Mouse (Mus musculus): Measurements from ENCODE around the gene Klhl41. TPM values are rescaled to one million over a fixed set of nuclear protein-coding genes. Genes with fewer than 3 reads are reported as not detected.
"Not testable (repeated sequence)": the region's sequence is repeated elsewhere in the genome, so short reads cannot be mapped to it uniquely, and the experiment has no call there.

The Klhl41 gene
- polyA plus RNA-seq (2012; rRNA removed): not detected in 2 replicates

DNA sequence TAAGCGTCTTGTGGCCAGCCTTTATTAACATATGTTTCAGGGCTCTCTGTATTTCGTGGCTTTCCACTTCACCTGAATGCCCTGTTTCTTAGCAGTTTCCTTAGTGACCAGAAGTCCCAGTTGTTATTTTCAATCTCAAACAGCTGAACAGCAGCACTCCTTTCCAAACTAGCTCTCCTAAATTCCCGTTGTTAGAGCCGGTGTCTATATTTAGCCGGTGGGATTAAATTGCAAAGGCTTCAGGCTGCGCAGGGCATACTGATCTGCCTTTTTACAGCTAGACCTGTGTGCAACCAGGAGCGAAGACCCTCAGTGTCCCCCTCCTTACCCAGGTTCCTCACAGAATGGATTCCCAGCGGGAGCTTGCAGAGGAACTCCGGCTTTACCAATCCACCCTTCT is at the start of gene Klhl41:
TSS of gene Klhl41 (plus strand) at position 268 of the 400 bp plus-strand sequence.
- Histone ChIP-seq H3K4me1 (ENCODE audit: control insufficient read depth, insufficient read depth, insufficient read length) (no peaks in the 10 kb centered on the region), H3K27ac (ENCODE audit: insufficient read depth, low read length) (no peak within 1 kb of the TSS), H3K27me3 (ENCODE audit: control insufficient read depth, insufficient read depth, low read length) (no peaks in the 10 kb centered on the region), H3K4me3 (ENCODE audit: extremely low read depth, insufficient read depth, insufficient read length) (no peak within 1 kb of the TSS), H3K36me3 (ENCODE audit: control insufficient read depth, insufficient read depth, low read length) (no peaks in the 10 kb centered on the region)
- TF ChIP-seq CTCF (IDR thresholded peaks at IDR 0.05; ENCODE audit: extremely low read depth, insufficient read depth, insufficient read length, insufficient replicate concordance) (no peak), POLR2A (IDR thresholded peaks at IDR 0.05; ENCODE audit: low read depth, low read length) (no peak)
- no peak for DNase-seq (ENCODE audit: low read depth in 1 of 2, low spot score in 2 of 2)
- 90% methylated on average over 9 of the region's 9 CpGs for WGBS

DNA sequence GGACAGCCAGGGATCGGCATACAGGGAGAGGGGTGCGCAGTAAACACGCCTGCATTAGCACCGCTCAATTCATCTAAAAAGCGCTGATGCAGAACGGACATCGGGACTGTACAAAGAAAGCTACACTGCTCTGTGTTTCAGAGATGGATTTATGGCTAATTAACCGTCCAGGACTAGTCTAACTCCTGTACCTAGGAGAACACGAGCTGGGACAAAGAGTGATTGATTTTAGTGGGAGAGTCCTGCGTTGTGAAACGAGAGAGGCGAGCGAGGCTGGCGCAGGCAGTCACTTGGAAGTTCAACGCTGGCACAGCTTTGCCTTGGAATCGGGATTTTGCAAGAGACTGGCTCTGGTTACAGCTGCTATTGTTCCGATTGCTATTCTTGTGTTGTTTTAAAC is 40.7 kb upstream of the Klhl41 start:
- H3K4me3 ChIP-seq (ENCODE audit: extremely low read depth, insufficient read depth, insufficient read length): no peak overlapping the region
- WGBS: 90% methylated on average over 17 of the region's 17 CpGs
- DNase-seq (ENCODE audit: low read depth in 1 of 2, low spot score in 2 of 2): no peak
- no peaks in the 10 kb centered on the region for H3K4me1 ChIP-seq (ENCODE audit: control insufficient read depth, insufficient read depth, insufficient read length)
- H3K27ac ChIP-seq (ENCODE audit: insufficient read depth, low read length): no peak overlapping the region
- H3K27me3 ChIP-seq (ENCODE audit: control insufficient read depth, insufficient read depth, low read length): no peaks in the 10 kb centered on the region
- no peaks in the 10 kb centered on the region for H3K36me3 ChIP-seq (ENCODE audit: control insufficient read depth, insufficient read depth, low read length)
- TF ChIP-seq CTCF (IDR thresholded peaks at IDR 0.05; ENCODE audit: extremely low read depth, insufficient read depth, insufficient read length, insufficient replicate concordance): no peak
- no peak for TF ChIP-seq POLR2A (IDR thresholded peaks at IDR 0.05; ENCODE audit: low read depth, low read length)

GRCm38 (mm10) chr2:69629914-69630313 is 40.0 kb upstream of the Klhl41 start:
- no peaks in the 10 kb centered on the region for H3K36me3 ChIP-seq (ENCODE audit: control insufficient read depth, insufficient read depth, low read length)
- DNase-seq (ENCODE audit: low read depth in 1 of 2, low spot score in 2 of 2): no peak
- whole genome bisulfite sequencing: 85% methylated on average over 6 of the region's 6 CpGs
- TF ChIP-seq CTCF (IDR thresholded peaks at IDR 0.05; ENCODE audit: extremely low read depth, insufficient read depth, insufficient read length, insufficient replicate concordance) (no peak), POLR2A (IDR thresholded peaks at IDR 0.05; ENCODE audit: low read depth, low read length) (no peak)
- no peak overlapping the region for H3K27ac ChIP-seq (ENCODE audit: insufficient read depth, low read length)
- H3K27me3 ChIP-seq (ENCODE audit: control insufficient read depth, insufficient read depth, low read length): no peaks in the 10 kb centered on the region
- no peak overlapping the region for H3K4me3 ChIP-seq (ENCODE audit: extremely low read depth, insufficient read depth, insufficient read length)
- H3K4me1 ChIP-seq (ENCODE audit: control insufficient read depth, insufficient read depth, insufficient read length): no peaks in the 10 kb centered on the region

- no peaks in the 10 kb centered on the region for H3K27me3 ChIP-seq (ENCODE audit: control insufficient read depth, insufficient read depth, low read length)
- WGBS: 89% methylated on average over 5 of the region's 5 CpGs
- H3K4me1 ChIP-seq (ENCODE audit: control insufficient read depth, insufficient read depth, insufficient read length): no peaks in the 10 kb centered on the region
- H3K36me3 ChIP-seq (ENCODE audit: control insufficient read depth, insufficient read depth, low read length): no peaks in the 10 kb centered on the region
- DNase-seq (ENCODE audit: low read depth in 1 of 2, low spot score in 2 of 2): no peak
- TF ChIP-seq POLR2A (IDR thresholded peaks at IDR 0.05; ENCODE audit: low read depth, low read length) (no peak), CTCF (IDR thresholded peaks at IDR 0.05; ENCODE audit: extremely low read depth, insufficient read depth, insufficient read length, insufficient replicate concordance) (no peak)
- H3K4me3 ChIP-seq (ENCODE audit: extremely low read depth, insufficient read depth, insufficient read length): no peak overlapping the region
- no peak overlapping the region for H3K27ac ChIP-seq (ENCODE audit: insufficient read depth, low read length)
Observed at GRCm38 (mm10) chr2:69630792-69631191, 39.1 kb upstream of the Klhl41 start.

- 84% methylated on average over 2 of the region's 2 CpGs for WGBS
- H3K36me3 ChIP-seq (ENCODE audit: control insufficient read depth, insufficient read depth, low read length): no peaks in the 10 kb centered on the region
- H3K27me3 ChIP-seq (ENCODE audit: control insufficient read depth, insufficient read depth, low read length): no peaks in the 10 kb centered on the region
- no peaks in the 10 kb centered on the region for H3K4me1 ChIP-seq (ENCODE audit: control insufficient read depth, insufficient read depth, insufficient read length)
- TF ChIP-seq POLR2A (IDR thresholded peaks at IDR 0.05; ENCODE audit: low read depth, low read length): no peak
- no peak overlapping the region for H3K4me3 ChIP-seq (ENCODE audit: extremely low read depth, insufficient read depth, insufficient read length)
- H3K27ac ChIP-seq (ENCODE audit: insufficient read depth, low read length): no peak overlapping the region
- DNase-seq (ENCODE audit: low read depth in 1 of 2, low spot score in 2 of 2): peak in 1 of 2 experiments; percentile 16
Observed at GRCm38 (mm10) chr2:69631449-69631848, 38.5 kb upstream of the Klhl41 start.

- no peak overlapping the region for H3K4me3 ChIP-seq (ENCODE audit: extremely low read depth, insufficient read depth, insufficient read length)
- under 1% methylated on average over 11 of the region's 11 CpGs for WGBS
- H3K36me3 ChIP-seq (ENCODE audit: control insufficient read depth, insufficient read depth, low read length): no peaks in the 10 kb centered on the region
- H3K27ac ChIP-seq (ENCODE audit: insufficient read depth, low read length): no peak overlapping the region
- peak; percentile 26 to 45 for DNase-seq (ENCODE audit: low read depth in 1 of 2, low spot score in 2 of 2)
- H3K27me3 ChIP-seq (ENCODE audit: control insufficient read depth, insufficient read depth, low read length): no peaks in the 10 kb centered on the region
- TF ChIP-seq CTCF (IDR thresholded peaks at IDR 0.05; ENCODE audit: extremely low read depth, insufficient read depth, insufficient read length, insufficient replicate concordance) (peak; percentile 56; the same call in 1 of the 2 replicates), POLR2A (IDR thresholded peaks at IDR 0.05; ENCODE audit: low read depth, low read length) (no peak)
- H3K4me1 ChIP-seq (ENCODE audit: control insufficient read depth, insufficient read depth, insufficient read length): no peaks in the 10 kb centered on the region; the same call in 1 of the 2 replicates
Observed at GRCm38 (mm10) chr2:69635064-69635701, 34.7 kb upstream of the Klhl41 start.

- peak; percentile 20; the same call in 1 of the 2 replicates for TF ChIP-seq CTCF (IDR thresholded peaks at IDR 0.05; ENCODE audit: extremely low read depth, insufficient read depth, insufficient read length, insufficient replicate concordance)
- no peak for TF ChIP-seq POLR2A (IDR thresholded peaks at IDR 0.05; ENCODE audit: low read depth, low read length)
- H3K4me1 ChIP-seq (ENCODE audit: control insufficient read depth, insufficient read depth, insufficient read length): no peaks in the 10 kb centered on the region; the same call in 1 of the 2 replicates
- H3K27ac ChIP-seq (ENCODE audit: insufficient read depth, low read length): no peak overlapping the region
- H3K4me3 ChIP-seq (ENCODE audit: extremely low read depth, insufficient read depth, insufficient read length): no peak overlapping the region
- peak; percentile 29 to 52 for DNase-seq (ENCODE audit: low read depth in 1 of 2, low spot score in 2 of 2)
- 76% methylated on average over 6 of the region's 6 CpGs for WGBS
- no peaks in the 10 kb centered on the region for H3K27me3 ChIP-seq (ENCODE audit: control insufficient read depth, insufficient read depth, low read length)
- no peaks in the 10 kb centered on the region for H3K36me3 ChIP-seq (ENCODE audit: control insufficient read depth, insufficient read depth, low read length)
Observed at GRCm38 (mm10) chr2:69635807-69636206, 34.1 kb upstream of the Klhl41 start.

DNA sequence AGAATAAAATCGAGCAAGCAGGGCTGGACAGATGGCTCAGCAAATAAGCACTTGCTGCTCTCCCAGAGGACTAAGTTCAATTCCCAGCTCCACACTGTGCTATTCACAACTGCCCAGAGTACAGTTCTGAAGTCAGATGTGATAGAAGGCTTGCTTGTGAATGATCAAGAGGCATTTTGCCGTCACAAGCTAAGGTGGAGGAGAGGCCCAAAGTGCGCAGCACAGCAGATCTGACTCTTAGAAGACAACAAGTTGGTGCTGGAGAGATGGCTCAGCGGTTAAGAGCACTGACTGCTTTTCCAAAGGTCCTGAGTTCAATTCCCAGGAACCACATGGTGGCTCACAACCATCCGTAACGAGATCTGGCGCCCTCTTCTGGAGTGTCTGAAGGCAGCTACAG is 31.9 kb upstream of the Klhl41 start:
- not testable (repeated sequence) for H3K4me1 ChIP-seq (ENCODE audit: control insufficient read depth, insufficient read depth, insufficient read length); H3K36me3 ChIP-seq (ENCODE audit: control insufficient read depth, insufficient read depth, low read length); DNase-seq (ENCODE audit: low read depth in 1 of 2, low spot score in 2 of 2); H3K27ac ChIP-seq (ENCODE audit: insufficient read depth, low read length); H3K4me3 ChIP-seq (ENCODE audit: extremely low read depth, insufficient read depth, insufficient read length); H3K27me3 ChIP-seq (ENCODE audit: control insufficient read depth, insufficient read depth, low read length)
- WGBS: 89% methylated on average over 7 of the region's 7 CpGs
